Mouse (Mus musculus): ENCODE data around the gene Usp39.

Usp39 gene

GRCm38 (mm10) chr6:72345074-72345567 is at the start of gene Usp39:
TSS of gene Usp39 (minus strand) at chr6:72345184.
- peak; percentile 92 for DNase-seq

DNA sequence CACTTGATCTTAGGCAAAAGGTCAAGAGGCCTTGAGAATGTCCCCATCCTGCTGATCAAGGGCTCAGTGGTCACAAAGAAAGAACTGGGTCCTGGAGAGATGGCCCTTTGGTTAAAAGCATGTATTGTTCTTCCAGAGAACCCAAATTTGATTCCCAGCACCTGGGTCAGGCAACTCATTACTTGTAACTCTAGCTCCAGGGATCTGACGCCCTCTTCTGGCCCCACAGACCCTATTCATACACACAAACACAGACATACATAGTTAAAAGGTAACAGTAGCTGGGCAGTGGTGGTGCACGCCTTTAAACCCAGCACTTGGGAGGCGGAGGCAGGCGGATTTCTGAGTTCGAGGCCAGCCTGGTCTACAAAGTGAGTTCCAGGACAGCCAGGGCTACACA is 47.4 kb upstream of the Usp39 start:
- DNase-seq, result no peak

- DNase-seq, result no peak
Measured at GRCm38 (mm10) chr6:72390795-72391521, 46.0 kb upstream of the Usp39 start.

GRCm38 (mm10) chr6:72389941-72390771 is 45.2 kb upstream of the Usp39 start, which contains the start of gene Vamp8:
TSS of gene Vamp8 (minus strand) at chr6:72390703.
- peak; percentile 59 for DNase-seq

DNA sequence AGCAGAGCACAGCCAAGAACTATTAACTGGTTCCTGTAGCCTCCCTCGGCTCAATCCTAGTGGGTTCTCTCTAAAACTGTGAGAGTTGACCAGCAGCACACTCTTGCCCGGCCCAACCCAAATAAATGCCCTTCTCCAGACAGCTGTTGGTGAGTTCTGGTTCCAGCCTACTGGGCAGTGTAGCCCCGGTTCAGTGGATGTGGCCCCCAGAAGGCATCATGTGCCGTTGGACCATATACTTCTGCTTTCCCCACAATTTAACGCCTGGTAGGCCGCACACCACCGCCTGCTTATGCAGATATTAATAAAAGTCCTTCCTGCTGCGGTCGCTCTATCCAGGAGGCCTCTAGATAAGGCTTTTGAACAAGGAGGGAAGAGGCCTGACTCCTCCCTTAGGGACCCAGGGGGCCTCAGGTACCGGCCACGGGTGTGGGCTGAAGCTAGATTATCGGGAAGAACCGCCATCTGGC is 44.5 kb upstream of the Usp39 start:
- DNase-seq, result no peak

DNA sequence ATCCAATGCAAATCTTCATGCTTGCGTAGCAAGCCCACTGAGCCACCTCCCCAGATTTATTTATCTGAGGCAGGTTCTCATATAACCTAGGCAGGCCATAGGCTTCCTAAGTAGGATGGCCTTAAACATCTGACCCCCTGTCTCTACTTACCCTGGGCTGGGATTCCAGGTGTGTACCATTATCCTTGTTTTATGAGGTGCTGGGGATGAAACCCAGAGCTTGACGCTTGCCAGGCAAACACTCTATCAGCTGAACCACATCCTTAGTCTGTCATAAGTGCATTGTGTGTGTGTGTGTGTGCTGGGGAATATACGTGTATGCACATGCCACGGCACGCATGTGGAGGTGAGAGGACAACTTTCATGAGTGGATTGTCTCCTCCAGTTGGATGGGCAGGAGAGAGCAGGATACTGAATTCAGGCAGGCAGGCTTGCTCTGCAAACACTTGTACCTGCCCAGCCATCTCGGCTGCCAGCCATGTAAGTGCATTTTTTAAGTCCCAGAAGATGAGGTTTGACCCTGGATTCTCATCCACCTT is 43.9 kb upstream of the Usp39 start:
- DNase-seq, result no peak

DNA sequence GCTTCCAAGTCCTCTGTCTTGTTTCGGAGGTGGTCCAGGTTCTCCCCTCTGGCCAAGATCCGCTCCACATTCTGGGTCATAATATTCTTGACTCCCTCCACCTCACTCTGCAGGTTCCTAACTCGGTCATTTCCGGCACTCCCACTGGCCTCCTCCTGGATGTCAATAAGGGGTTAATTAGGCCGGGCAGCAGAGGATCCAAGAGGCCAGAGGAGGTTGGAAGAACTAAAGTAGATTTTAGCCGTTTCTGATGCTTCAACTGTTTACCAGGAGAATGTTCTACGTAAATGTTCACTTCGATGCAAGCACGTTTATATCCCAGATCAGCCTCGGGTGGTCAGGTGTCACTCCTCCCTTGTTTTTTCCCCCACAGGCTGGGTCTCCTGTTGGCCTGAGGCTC is 43.3 kb upstream of the Usp39 start:
- no peak for DNase-seq

DNA sequence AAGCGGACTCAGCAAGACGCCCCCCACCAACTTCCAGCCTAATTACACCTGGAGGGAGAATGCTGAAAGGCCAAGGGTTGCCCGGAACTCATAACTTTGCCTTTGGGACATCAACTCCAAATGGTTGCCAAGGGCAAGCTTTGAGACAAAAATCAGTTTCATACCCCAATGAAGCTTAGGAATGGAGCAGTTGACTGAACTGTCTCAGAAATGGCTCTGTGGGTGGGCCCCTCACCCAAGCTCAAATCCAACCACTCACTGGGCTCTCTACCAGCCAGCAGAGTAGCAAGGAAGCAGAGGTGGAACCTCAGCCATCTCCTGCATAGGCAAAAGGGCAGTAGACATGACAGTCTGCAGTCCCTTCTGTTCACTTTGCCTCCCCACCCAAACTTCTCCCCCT is 42.8 kb upstream of the Usp39 start:
- no peak for DNase-seq

DNA sequence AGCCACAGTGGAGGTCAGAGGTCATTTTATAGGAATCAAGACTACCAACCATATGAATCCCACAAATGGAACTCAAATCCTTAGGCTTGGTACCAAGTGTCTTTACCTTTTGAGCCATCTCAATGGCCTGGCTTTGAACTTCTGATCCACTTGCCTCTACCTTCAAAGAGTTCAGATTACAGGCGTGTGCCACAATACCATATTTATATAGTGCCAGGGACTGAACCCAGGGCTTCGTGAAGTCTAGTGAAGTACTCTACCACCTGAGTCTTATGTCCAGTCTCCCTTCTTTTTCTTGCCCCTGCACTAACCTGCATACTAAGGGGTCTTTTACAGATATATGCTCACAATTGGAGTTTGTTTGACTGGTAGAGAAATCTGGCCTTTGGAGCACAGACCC is 41.6 kb upstream of the Usp39 start:
- no peak for DNase-seq

GRCm38 (mm10) chr6:72385258-72385657 is 40.3 kb upstream of the Usp39 start:
- no peak for DNase-seq

GRCm38 (mm10) chr6:72383952-72384351 is 39.0 kb upstream of the Usp39 start:
- DNase-seq, result no peak

GRCm38 (mm10) chr6:72383142-72383820 is 38.3 kb upstream of the Usp39 start:
- no peak for DNase-seq

DNA sequence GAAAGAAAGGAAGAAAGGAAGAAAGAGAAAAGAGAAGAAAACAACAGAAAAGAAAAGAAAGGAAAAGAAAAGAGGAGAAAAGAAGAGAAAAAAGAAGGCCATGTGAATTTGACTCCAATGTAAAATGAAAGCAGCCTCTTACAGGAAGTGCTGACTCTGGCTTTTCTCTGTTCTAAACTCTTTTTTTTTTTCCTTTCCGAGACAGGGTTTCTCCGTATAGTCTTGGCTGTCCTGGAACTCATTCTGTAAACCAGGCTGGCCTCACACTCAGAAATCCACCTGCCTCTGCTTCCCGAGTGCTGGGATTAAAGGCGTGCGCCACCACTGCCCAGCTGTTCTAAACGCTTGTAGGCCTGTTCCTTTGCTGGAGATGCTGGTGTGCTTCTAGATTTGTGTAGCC is 37.5 kb upstream of the Usp39 start:
- DNase-seq, result no peak

DNA sequence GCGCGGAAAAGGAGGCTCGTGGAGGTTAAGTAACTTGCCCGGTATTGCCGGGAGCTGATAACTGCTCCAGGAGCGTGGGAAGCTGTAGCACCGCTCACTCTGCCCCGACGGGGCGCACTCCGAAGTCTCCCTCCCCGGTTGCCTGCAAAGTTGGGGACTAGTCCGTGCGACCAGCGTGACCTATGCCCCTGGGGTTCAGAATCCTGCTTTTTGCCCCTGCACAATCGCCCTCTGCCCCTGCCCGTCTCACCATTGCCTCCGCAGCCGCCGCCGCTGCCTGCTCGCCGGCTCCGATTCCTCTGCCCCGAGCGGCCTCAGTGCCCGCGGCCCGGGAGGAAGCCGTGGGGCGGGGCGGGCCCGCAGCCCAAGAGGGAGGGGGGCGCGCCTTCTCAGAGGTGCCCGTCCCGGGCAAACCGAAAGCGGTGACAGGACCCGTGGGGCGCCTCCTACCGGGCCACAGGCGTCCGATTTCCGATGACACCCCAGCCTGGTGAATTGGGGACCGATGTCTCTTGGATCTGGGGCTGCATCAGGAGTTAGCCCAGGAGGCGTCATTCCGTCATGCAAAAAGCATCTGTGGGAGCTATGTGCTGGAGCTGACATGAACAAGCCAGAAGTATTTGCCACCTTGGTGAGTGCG is 35.3 kb upstream of the Usp39 start, which contains the start of gene Vamp5:
TSS of gene Vamp5 (minus strand) at position 338 of the 640 bp plus-strand sequence.
- DNase-seq, result no peak

GRCm38 (mm10) chr6:72379377-72380130 is 34.6 kb upstream of the Usp39 start:
- no peak for DNase-seq

- DNase-seq, result no peak
Measured at GRCm38 (mm10) chr6:72378510-72379234, 33.7 kb upstream of the Usp39 start.

GRCm38 (mm10) chr6:72374820-72375563 is 30.0 kb upstream of the Usp39 start:
- DNase-seq, result no peak

DNA sequence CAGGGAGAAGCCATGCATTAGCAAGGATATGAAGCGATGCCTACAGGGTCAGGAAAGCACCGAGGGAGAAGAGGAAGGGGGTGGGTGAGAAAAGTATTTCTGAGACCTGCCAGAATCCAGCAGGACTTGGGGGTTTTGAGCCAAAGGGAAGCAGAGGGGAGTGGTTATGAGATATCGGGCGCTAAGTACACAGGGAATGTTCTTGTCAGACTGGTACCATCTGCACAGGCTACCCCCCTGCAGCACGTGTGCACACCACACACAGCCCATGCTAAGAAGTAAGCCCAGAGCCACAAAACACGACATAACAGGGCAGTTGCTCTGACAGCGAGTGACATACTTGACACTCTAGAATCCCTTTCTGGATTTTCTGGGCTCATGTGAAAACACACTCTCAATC is 29.2 kb upstream of the Usp39 start:
- DNase-seq, result no peak

GRCm38 (mm10) chr6:72373184-72373583 is 28.2 kb upstream of the Usp39 start:
- no peak for DNase-seq

DNA sequence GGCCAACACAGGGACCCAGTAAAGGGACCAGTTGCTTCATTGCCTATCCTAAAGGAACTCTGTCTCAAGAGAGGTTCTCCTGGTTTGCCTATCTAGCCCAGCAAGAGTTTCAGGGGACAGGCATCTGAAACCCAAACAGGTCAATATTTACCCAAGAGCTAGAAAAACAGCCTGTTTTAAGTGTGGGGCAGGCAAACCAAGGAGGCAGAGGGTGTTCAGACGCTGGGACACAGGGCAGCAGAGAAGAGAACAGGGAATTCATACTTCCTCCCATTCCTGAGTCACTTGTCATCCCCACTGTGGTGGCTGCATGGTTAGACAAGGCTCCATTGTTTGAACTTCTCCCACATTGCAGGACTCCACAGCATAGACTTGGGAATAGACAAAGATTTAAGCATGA is 26.6 kb upstream of the Usp39 start:
- no peak for DNase-seq

All from cerebellum, adult 8-10 months (tissue).